Mouse (Mus musculus): ENCODE measurements around the gene Asgr2. TPM values are rescaled to one million over a fixed set of nuclear protein-coding genes. Genes with fewer than 3 reads are reported as not detected.

Gene Asgr2
- not detected in 2 replicates for polyA plus RNA-seq (2014; fragmentation: Nextera tagmentation; extraction: Ambion mirVana)

DNA sequence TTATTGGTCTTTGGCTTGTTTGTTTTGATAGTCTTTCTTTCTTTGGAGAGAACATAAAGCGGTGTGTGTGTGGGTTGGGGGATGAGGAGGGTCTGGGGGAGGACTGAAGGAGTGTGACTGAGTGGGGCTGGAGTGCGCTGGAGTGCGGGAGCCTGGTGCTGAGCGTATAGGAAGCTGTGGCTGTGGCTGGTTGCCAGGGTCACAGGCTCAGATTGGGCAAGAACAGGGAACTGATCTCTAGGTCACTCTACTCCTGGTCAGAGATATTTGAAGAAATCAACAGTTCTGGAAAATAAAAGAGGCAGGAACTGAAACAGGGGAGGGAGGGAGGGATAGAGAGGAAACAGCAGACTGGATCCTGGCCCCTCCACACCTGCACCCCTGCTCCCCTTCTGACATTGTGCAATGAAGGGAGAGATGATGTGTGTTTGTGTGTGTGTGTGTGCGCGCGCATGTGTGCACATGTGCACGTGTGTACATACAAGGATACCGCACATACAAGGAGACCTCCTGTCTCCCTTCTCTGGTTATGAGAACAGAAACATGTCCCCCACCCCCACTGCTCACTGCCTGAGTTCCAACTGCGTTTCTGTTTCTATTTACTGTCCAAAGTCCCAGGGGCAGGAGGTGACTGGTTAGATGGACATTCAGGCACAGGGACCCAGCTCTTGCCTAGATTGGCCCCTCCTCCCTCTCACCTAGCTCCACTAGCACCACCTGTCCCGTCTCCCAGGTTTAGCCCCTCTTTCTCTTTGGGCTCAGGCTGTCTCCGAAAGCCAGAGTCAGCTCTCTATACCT lies at the start of gene Asgr2:
Asgr2 (plus strand) TSS at position 659 of the 798 bp plus-strand sequence.
- Histone ChIP-seq H3K9me3 (ENCODE audit: control insufficient read depth, low read length) (no peaks in the 10 kb centered on the region), H3K4me1 (ENCODE audit: control insufficient read depth, insufficient read depth, low read length) (no peaks in the 10 kb centered on the region), H3K27me3 (ENCODE audit: control insufficient read depth, insufficient read depth, low read length) (no peaks in the 10 kb centered on the region), H3K9ac (ENCODE audit: low read length) (no peak within 1 kb of the TSS), H3K4me2 (no peak within 1 kb of the TSS), H3K4me3 (ENCODE audit: low read depth, low read length) (no peak within 1 kb of the TSS), H3K27ac (ENCODE audit: low read depth, low read length) (no peak within 1 kb of the TSS), H3K36me3 (ENCODE audit: control insufficient read depth, insufficient read depth, low read length) (no peaks in the 10 kb centered on the region)
- ATAC-seq (ENCODE audit: low FRiP score) (no peak), DNase-seq (ENCODE audit: low spot score, missing footprints) (no peak)
- 78% methylated on average over 12 of the region's 12 CpGs for WGBS

DNA sequence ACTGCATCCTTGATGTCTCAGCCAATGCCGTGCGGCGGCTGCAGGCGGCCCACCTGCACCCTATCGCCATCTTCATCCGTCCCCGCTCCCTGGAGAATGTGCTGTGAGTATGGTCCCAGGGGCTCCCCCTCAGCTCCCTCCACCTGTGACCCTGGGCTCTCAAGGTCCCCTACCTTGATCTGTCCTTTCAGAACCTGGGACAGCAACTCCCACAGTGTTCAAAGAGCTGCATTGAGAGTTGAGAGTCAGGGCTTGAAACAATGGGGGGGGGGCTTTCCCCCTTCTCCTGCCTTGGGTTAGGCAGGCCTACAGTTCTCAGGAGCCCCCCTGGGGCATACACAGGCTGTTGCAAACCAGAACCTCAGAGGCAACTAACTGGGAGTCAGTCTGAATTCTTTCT lies 48.8 kb upstream of the Asgr2 start:
- ATAC-seq (ENCODE audit: low FRiP score) = no peak
- DNase-seq (ENCODE audit: low spot score, missing footprints) = no peak
- H3K27ac ChIP-seq (ENCODE audit: low read depth, low read length) = no peak overlapping the region
- H3K4me2 ChIP-seq = no peak overlapping the region
- H3K4me3 ChIP-seq (ENCODE audit: low read depth, low read length) = no peak overlapping the region
- H3K36me3 ChIP-seq (ENCODE audit: control insufficient read depth, insufficient read depth, low read length) = peaks cover 11% of the 10 kb centered on the region
- H3K4me1 ChIP-seq (ENCODE audit: control insufficient read depth, insufficient read depth, low read length) = no peaks in the 10 kb centered on the region; the same call in 1 of the 2 replicates
- no peak overlapping the region for H3K9ac ChIP-seq (ENCODE audit: low read length)
- 89% methylated on average over 7 of the region's 7 CpGs for WGBS
- no peaks in the 10 kb centered on the region for H3K9me3 ChIP-seq (ENCODE audit: control insufficient read depth, low read length)
- no peaks in the 10 kb centered on the region for H3K27me3 ChIP-seq (ENCODE audit: control insufficient read depth, insufficient read depth, low read length)

DNA sequence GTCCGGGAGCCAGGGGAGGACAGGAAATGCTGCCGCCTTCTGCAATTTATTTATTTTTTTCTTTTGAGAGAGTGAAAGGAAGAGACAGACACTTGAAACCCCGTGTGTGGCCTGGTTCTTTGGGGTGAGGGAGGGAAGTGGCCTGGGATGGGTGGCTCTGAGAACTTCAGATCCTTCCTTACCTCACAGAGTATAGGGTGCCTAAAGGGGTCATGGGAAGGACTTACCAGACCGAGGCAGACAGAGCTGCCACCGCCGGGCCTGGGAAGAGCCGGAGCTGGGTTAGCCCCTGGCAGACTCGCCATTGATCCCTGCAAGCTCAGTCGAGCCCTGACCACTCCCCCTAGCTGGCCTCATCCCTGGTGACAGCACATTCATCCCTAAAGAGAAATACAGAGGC lies 47.0 kb upstream of the Asgr2 start:
- 34% methylated on average over 9 of the region's 9 CpGs for WGBS
- no peak overlapping the region for H3K9ac ChIP-seq (ENCODE audit: low read length)
- DNase-seq (ENCODE audit: low spot score, missing footprints) (no peak), ATAC-seq (ENCODE audit: low FRiP score) (no peak)
- H3K4me2 ChIP-seq = no peak overlapping the region
- peaks cover 7% of the 10 kb centered on the region for H3K36me3 ChIP-seq (ENCODE audit: control insufficient read depth, insufficient read depth, low read length)
- no peaks in the 10 kb centered on the region; the same call in 1 of the 2 replicates for H3K4me1 ChIP-seq (ENCODE audit: control insufficient read depth, insufficient read depth, low read length)
- no peaks in the 10 kb centered on the region for H3K9me3 ChIP-seq (ENCODE audit: control insufficient read depth, low read length)
- no peaks in the 10 kb centered on the region for H3K27me3 ChIP-seq (ENCODE audit: control insufficient read depth, insufficient read depth, low read length)
- H3K27ac ChIP-seq (ENCODE audit: low read depth, low read length) = no peak overlapping the region
- H3K4me3 ChIP-seq (ENCODE audit: low read depth, low read length) = no peak overlapping the region

DNA sequence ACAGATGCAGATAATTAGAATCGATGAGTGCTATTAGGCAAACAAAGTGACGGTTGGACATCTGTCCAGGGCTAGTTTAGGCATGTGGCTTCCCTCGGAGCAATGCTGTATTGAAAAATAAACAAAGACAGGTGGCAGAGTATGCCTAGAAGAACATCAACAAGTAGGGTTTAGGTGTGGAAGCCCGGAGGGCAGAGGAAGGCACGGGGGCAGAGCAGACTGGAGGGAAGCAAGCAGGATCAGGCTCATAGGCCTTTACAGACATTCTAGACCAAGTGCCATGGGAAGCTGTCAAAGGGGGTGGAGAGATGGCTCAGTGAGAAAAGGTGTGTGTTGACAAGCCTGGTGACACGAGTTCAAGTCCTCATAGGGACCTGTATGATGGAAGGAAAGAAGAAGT lies 43.1 kb upstream of the Asgr2 start:
- Histone ChIP-seq H3K4me1 (ENCODE audit: control insufficient read depth, insufficient read depth, low read length) (no peaks in the 10 kb centered on the region; the same call in 1 of the 2 replicates), H3K9me3 (ENCODE audit: control insufficient read depth, low read length) (no peaks in the 10 kb centered on the region), H3K9ac (ENCODE audit: low read length) (no peak overlapping the region), H3K27ac (ENCODE audit: low read depth, low read length) (no peak overlapping the region), H3K4me3 (ENCODE audit: low read depth, low read length) (no peak overlapping the region), H3K4me2 (no peak overlapping the region), H3K36me3 (ENCODE audit: control insufficient read depth, insufficient read depth, low read length) (0 out of 2 replicates have a peak, but pooled peaks cover 3% of the 10 kb centered on the region), H3K27me3 (ENCODE audit: control insufficient read depth, insufficient read depth, low read length) (no peaks in the 10 kb centered on the region)
- ATAC-seq (ENCODE audit: low FRiP score) (no peak), DNase-seq (ENCODE audit: low spot score, missing footprints) (peak; percentile 79)
- 75% methylated on average over 6 of the region's 6 CpGs for WGBS

DNA sequence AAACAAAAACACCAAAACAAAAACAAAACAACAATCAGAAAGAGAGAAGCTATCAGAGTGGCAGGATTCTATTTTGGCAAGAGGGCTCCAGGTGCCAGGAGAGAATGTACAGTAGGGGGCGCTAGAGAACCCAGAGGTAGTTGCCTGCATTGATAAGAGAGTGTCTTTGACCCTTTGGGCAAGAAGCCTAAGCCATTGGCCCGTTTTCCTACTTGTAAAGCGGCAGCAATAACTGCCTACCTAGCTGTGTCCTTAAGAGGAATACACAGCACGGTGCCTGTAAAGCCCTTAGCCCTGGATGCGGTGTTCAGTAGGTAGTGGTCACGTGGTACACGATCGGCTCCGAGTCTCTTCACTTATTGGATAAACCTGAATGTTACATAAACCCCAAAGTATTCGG lies 42.6 kb upstream of the Asgr2 start:
- H3K4me2 ChIP-seq = no peak overlapping the region
- 56% methylated on average over 10 of the region's 10 CpGs for WGBS
- no peaks in the 10 kb centered on the region for H3K27me3 ChIP-seq (ENCODE audit: control insufficient read depth, insufficient read depth, low read length)

DNA sequence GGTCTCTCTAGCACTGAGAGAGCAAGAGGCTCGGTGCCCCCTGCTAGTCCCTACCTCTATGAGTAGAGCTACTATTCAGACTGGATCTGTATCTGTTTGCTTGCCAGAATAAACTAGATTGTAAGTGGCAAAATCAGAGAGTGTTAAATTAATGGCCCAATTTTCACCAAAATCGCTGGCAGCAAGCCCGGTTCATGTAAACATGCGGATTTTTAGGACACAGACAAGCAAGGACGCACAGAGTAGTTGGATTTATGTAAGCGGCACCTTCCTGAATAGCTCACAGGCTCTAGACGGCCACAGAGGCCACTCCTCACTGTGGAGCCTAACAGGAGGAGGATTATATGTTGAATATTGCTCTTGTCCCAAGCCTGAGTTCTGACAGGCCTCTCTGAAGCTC lies 39.3 kb upstream of the Asgr2 start:
- H3K4me3 ChIP-seq (ENCODE audit: low read depth, low read length) = no peak overlapping the region
- H3K9me3 ChIP-seq (ENCODE audit: control insufficient read depth, low read length) = no peaks in the 10 kb centered on the region
- no peak overlapping the region for H3K4me2 ChIP-seq
- no peaks in the 10 kb centered on the region for H3K36me3 ChIP-seq (ENCODE audit: control insufficient read depth, insufficient read depth, low read length)
- 81% methylated on average over 7 of the region's 7 CpGs for WGBS
- no peak overlapping the region for H3K27ac ChIP-seq (ENCODE audit: low read depth, low read length)
- ATAC-seq (ENCODE audit: low FRiP score) (no peak), DNase-seq (ENCODE audit: low spot score, missing footprints) (peak; percentile 49)
- 0 out of 2 replicates have a peak, but pooled peaks cover 3% of the 10 kb centered on the region for H3K4me1 ChIP-seq (ENCODE audit: control insufficient read depth, insufficient read depth, low read length)
- H3K27me3 ChIP-seq (ENCODE audit: control insufficient read depth, insufficient read depth, low read length) = no peaks in the 10 kb centered on the region
- peak overlapping the region; percentile 20; the same call in 1 of the 2 replicates for H3K9ac ChIP-seq (ENCODE audit: low read length)

More for the DNA sequence above, 42.6 kb upstream of the Asgr2 start:
- no peaks in the 10 kb centered on the region; the same call in 1 of the 2 replicates for H3K4me1 ChIP-seq (ENCODE audit: control insufficient read depth, insufficient read depth, low read length)
- 0 out of 2 replicates have a peak, but pooled peaks cover under 1% of the 10 kb centered on the region for H3K36me3 ChIP-seq (ENCODE audit: control insufficient read depth, insufficient read depth, low read length)
- no peak overlapping the region for H3K27ac ChIP-seq (ENCODE audit: low read depth, low read length)
- no peak overlapping the region for H3K9ac ChIP-seq (ENCODE audit: low read length)
- H3K4me3 ChIP-seq (ENCODE audit: low read depth, low read length) = no peak overlapping the region
- ATAC-seq (ENCODE audit: low FRiP score) (no peak), DNase-seq (ENCODE audit: low spot score, missing footprints) (peak; percentile 69)
- no peaks in the 10 kb centered on the region for H3K9me3 ChIP-seq (ENCODE audit: control insufficient read depth, low read length)

DNA sequence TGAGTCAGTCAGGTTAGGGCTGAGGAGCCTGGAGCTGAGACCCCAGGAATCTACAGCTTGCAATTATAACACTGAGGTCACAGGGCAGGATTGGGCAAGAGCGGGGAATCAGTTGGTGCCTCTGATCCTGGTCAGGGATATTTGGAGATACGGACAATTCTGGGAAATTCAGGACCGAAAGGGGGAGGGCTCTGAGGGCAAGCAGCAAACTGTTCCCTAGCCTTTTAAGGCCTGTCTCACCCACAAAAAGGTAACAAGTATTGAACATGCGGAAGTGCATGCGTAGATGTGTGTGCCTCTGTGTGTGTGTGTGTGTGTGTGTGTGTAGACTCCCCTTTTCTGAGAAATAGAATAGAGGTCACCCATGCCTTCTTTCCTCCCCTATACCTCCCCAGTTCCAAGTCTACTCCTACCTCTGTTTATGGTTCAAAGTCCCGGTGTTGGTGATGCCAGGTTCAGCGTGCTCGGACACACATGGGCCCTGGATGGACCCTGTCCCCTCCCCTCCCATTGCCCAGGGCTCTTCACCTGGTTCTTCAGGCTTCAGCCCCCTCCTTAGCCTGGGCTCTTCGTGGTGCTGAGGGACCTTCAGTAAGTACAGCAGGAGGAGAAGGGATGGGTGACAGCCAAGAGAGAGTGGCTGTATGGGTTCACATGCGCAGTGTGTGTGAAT lies 38.4 kb upstream of the Asgr2 start, which contains the start of gene Asgr1:
Asgr1 (plus strand) TSS at position 188 of the 673 bp plus-strand sequence.
- 0 out of 2 replicates have a peak, but pooled peaks cover 3% of the 10 kb centered on the region for H3K4me1 ChIP-seq (ENCODE audit: control insufficient read depth, insufficient read depth, low read length)
- ATAC-seq (ENCODE audit: low FRiP score) = no peak
- H3K4me2 ChIP-seq = no peak within 1 kb of the TSS
- H3K4me3 ChIP-seq (ENCODE audit: low read depth, low read length) = no peak within 1 kb of the TSS
- 85% methylated on average over 10 of the region's 10 CpGs for WGBS
- H3K36me3 ChIP-seq (ENCODE audit: control insufficient read depth, insufficient read depth, low read length) = no peaks in the 10 kb centered on the region
- no peaks in the 10 kb centered on the region for H3K9me3 ChIP-seq (ENCODE audit: control insufficient read depth, low read length)
- peak within 1 kb of the TSS; percentile 20; the same call in 1 of the 2 replicates for H3K9ac ChIP-seq (ENCODE audit: low read length)
- no peak within 1 kb of the TSS for H3K27ac ChIP-seq (ENCODE audit: low read depth, low read length)
- H3K27me3 ChIP-seq (ENCODE audit: control insufficient read depth, insufficient read depth, low read length) = no peaks in the 10 kb centered on the region
- DNase-seq (ENCODE audit: low spot score, missing footprints) = no peak

DNA sequence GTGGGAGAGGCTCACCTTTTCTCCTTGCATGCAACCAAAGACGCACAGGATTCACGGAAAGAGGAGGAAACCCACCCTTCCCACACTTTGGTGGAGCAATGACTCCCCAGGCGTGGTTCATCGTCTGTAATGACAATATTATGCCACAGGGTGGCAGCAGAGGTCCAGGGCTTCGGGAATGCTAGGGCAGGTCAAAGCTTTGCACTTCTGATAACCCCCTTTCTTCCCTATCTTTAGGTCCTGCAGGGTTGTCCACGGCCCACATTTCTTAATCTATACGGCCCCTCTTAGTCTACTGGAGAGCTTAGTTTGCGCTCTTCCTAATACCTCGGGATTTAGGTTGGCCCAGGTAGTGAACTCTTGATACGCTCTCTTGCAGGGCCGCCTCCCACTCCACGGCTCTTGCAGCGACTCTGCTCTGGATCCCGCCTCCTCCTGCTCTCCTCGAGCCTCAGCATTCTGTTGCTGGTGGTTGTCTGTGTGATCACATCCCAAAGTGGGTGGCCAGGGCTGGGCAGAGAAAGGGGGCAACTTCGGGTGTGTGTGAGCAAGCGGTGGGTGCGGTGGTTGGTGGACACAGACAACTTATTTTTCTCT lies 36.7 kb upstream of the Asgr2 start:
- Histone ChIP-seq H3K27ac (ENCODE audit: low read depth, low read length) (no peak overlapping the region), H3K36me3 (ENCODE audit: control insufficient read depth, insufficient read depth, low read length) (no peaks in the 10 kb centered on the region), H3K27me3 (ENCODE audit: control insufficient read depth, insufficient read depth, low read length) (no peaks in the 10 kb centered on the region), H3K9ac (ENCODE audit: low read length) (no peak overlapping the region), H3K4me1 (ENCODE audit: control insufficient read depth, insufficient read depth, low read length) (0 out of 2 replicates have a peak, but pooled peaks cover 3% of the 10 kb centered on the region), H3K4me2 (peak overlapping the region; percentile 14; the same call in 1 of the 2 replicates), H3K9me3 (ENCODE audit: control insufficient read depth, low read length) (no peaks in the 10 kb centered on the region), H3K4me3 (ENCODE audit: low read depth, low read length) (no peak overlapping the region)
- 25% methylated on average over 18 of the region's 18 CpGs for WGBS
- ATAC-seq (ENCODE audit: low FRiP score) (peak; percentile 24; the same call in 1 of the 2 replicates), DNase-seq (ENCODE audit: low spot score, missing footprints) (peak; percentile 99)
